ENCODE assay signal across 8 mouse cellular contexts in the genomic region with DNA sequence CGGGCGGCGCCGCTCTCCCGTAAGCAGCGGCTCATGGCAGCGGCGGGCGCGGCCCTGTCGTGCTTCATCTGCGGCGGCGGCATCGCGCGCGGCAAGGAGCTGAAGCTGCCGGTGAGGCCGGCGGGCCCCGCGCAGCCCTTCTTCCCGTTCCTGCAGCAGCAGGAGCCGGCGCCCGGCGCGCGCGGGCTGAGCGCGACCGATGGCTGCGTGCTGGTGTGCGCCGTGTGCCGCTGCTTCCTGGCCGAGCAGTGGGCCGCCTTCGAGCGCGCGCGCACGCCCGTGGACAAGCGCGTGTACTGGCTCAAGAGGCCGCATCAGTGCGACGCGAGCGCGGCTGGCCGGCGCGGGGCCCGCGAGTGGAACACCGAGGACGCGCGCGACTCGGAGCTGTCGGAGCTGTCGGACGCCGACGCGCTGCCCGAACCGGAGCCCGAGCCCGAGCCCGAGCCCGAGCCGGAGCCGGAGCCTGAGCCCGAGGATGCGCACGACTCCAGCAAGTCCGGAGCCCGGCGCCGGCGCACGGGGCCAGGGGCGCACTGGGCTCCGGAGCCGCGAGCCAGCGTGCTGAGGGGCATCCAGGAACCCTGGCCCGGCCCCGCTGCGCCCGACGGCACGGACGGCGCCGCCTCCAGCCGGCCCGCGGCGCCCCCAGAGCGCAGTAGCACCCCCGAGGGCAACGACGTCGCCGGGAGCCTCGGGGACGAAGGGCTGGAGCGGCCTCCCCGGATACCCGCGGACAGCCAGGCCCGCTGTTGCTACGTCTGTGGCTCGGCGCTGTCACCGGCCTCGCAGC. TPM values are rescaled to one million over a fixed set of nuclear protein-coding genes. Genes with fewer than 3 reads are reported as not detected.
A peak's percentile ranks its signal among the peaks of the same experiment; 100 is the strongest.
DNase-seq lines count a peak whose midpoint lies in the region; ATAC-seq and TF ChIP-seq lines count a peak whose summit lies in the region.

No protein-coding gene starts in this region.

- WGBS in embryonic facial prominence, embryonic 12.5 days, result under 1% methylated on average over 104 of the region's 125 CpGs
- WGBS in hindbrain, embryonic 15.5 days, result under 1% methylated on average over 108 of the region's 125 CpGs
- under 1% methylated on average over 119 of the region's 125 CpGs for WGBS in liver, embryonic 14.5 days (ENCODE audit: insufficient replicate concordance)

- peaks cover 86% of the 10 kb centered on the region for H3K4me1 ChIP-seq in embryonic facial prominence, embryonic 12.5 days
- peaks cover 70% of the 10 kb centered on the region for H3K4me1 ChIP-seq in hindbrain, embryonic 15.5 days (replicated peaks)
- H3K4me1 ChIP-seq in liver, embryonic 14.5 days (replicated peaks; ENCODE audit: control insufficient read depth in 2 of 2, insufficient read depth in 2 of 2, low read length in 1 of 2), result no peaks in the 10 kb centered on the region

- TF ChIP-seq CTCF in liver, embryonic 14.5 days (IDR thresholded peaks at IDR 0.05; ENCODE audit: low read depth), result no peak

- H3K9ac ChIP-seq in embryonic facial prominence, embryonic 12.5 days, result peak overlapping the region; percentile 83
- peak overlapping the region; percentile 51 for H3K9ac ChIP-seq in hindbrain, embryonic 15.5 days
- no peak overlapping the region for H3K9ac ChIP-seq in liver, embryonic 14.5 days (replicated peaks)

- no peak for ATAC-seq in embryonic facial prominence, embryonic 12.5 days (ENCODE audit: insufficient number of reproducible peaks, insufficient read depth, low FRiP score, low TSS enrichment)
- ATAC-seq in hindbrain, embryonic 15.5 days (ENCODE audit: low FRiP score, low read depth), result peak; percentile 59
- ATAC-seq in liver, embryonic 14.5 days (ENCODE audit: insufficient read depth), result no peak

- no peaks in the 10 kb centered on the region for H3K36me3 ChIP-seq in embryonic facial prominence, embryonic 12.5 days
- H3K36me3 ChIP-seq in hindbrain, embryonic 15.5 days, result no peaks in the 10 kb centered on the region
- H3K36me3 ChIP-seq in liver, embryonic 14.5 days (replicated peaks; ENCODE audit: control insufficient read depth, insufficient read depth, low read depth), result no peaks in the 10 kb centered on the region

- peak overlapping the region; percentile 74 for H3K4me3 ChIP-seq in embryonic facial prominence, embryonic 12.5 days
- peak overlapping the region; percentile 58 for H3K4me3 ChIP-seq in hindbrain, embryonic 15.5 days
- H3K4me3 ChIP-seq in liver, embryonic 14.5 days (ENCODE audit: insufficient read depth in 1 of 2, low read depth in 2 of 2, low read length in 2 of 2), result peak overlapping the region; percentile 2 to 50

- peak overlapping the region; percentile 95 for H3K4me2 ChIP-seq in embryonic facial prominence, embryonic 12.5 days (replicated peaks)
- H3K4me2 ChIP-seq in hindbrain, embryonic 15.5 days, result peak overlapping the region; percentile 83
- H3K4me2 ChIP-seq in liver, embryonic 14.5 days (ENCODE audit: low read depth), result peak overlapping the region; percentile 68

- no peak for TF ChIP-seq EP300 in liver, embryonic 14.5 days (IDR thresholded peaks at IDR 0.05; ENCODE audit: low read depth)

- peak overlapping the region; percentile 75 for H3K27ac ChIP-seq in embryonic facial prominence, embryonic 12.5 days
- H3K27ac ChIP-seq in hindbrain, embryonic 15.5 days (replicated peaks), result peak overlapping the region; percentile 44
- H3K27ac ChIP-seq in liver, embryonic 14.5 days, result no peak overlapping the region

- peak; percentile 49 to 57 for DNase-seq in gastrocnemius, postnatal 4 days (ENCODE audit: low spot score in 2 of 2)
- no peak for DNase-seq in gastrocnemius, adult 8-10 months (ENCODE audit: low spot score in 2 of 2)
- DNase-seq in MN1 (ENCODE audit: low spot score), result peak; percentile 57
- DNase-seq in liver, embryonic 14.5 days (ENCODE audit: low read depth in 3 of 3, low spot score in 3 of 3), result no peak
- DNase-seq in right cerebral cortex, postnatal 36 days (ENCODE audit: low spot score in 2 of 2), result peak; percentile 45 to 46
- no peak for DNase-seq in spleen, adult 18-20 months

- no peaks in the 10 kb centered on the region for H3K9me3 ChIP-seq in embryonic facial prominence, embryonic 12.5 days
- no peaks in the 10 kb centered on the region for H3K9me3 ChIP-seq in hindbrain, embryonic 15.5 days
- no peaks in the 10 kb centered on the region for H3K9me3 ChIP-seq in liver, embryonic 14.5 days (ENCODE audit: control insufficient read depth, low read length)

- 0 out of 2 replicates have a peak, but pooled peaks cover 6% of the 10 kb centered on the region for H3K27me3 ChIP-seq in embryonic facial prominence, embryonic 12.5 days
- peaks cover 8% of the 10 kb centered on the region; the same call in 1 of the 2 replicates for H3K27me3 ChIP-seq in hindbrain, embryonic 15.5 days
- H3K27me3 ChIP-seq in liver, embryonic 14.5 days (ENCODE audit: control insufficient read depth, insufficient read depth, low read length), result peaks cover 44% of the 10 kb centered on the region

RNA-seq across cellular contexts. Expression of gene Gse1, which starts 0.7 kb away (rescaled TPM):
- total RNA-seq in gastrocnemius, postnatal 4 days (2021), result 10 to 100 TPM; 45.9 to 48.7 TPM
- total RNA-seq in gastrocnemius, adult 8-10 months (2022), result 10 to 100 TPM; 32.6 to 36.2 (median 34.6) TPM
- 10.6 and 12.3 TPM in 2 replicates for polyA plus RNA-seq in embryonic facial prominence, embryonic 12.5 days (2016; fragmentation: Nextera tagmentation; extraction: Ambion mirVana)
- polyA plus RNA-seq in hindbrain, embryonic 15.5 days (2015; fragmentation: Nextera tagmentation; extraction: Ambion mirVana), result 15.4 and 20.1 TPM in 2 replicates
- 14.9 and 16.0 TPM in 2 replicates for polyA plus RNA-seq in liver, embryonic 14.5 days (2012; rRNA removed)
- polyA plus RNA-seq in liver, embryonic 14.5 days (2014; fragmentation: Nextera tagmentation; extraction: Ambion mirVana), result 11.4 and 13.9 TPM in 2 replicates

RNA-seq across cellular contexts. Expression of gene Fam92b, which starts 51.7 kb away (rescaled TPM):
- total RNA-seq in gastrocnemius, postnatal 4 days (2021), result not detected
- total RNA-seq in gastrocnemius, adult 8-10 months (2022), result not detected
- 0.70 and 1.7 TPM in 2 replicates for polyA plus RNA-seq in embryonic facial prominence, embryonic 12.5 days (2016; fragmentation: Nextera tagmentation; extraction: Ambion mirVana)
- polyA plus RNA-seq in hindbrain, embryonic 15.5 days (2015; fragmentation: Nextera tagmentation; extraction: Ambion mirVana), result 1.5 and 2.2 TPM in 2 replicates
- not detected in 2 replicates for polyA plus RNA-seq in liver, embryonic 14.5 days (2012; rRNA removed)
- polyA plus RNA-seq in liver, embryonic 14.5 days (2014; fragmentation: Nextera tagmentation; extraction: Ambion mirVana), result not detected in 2 replicates

Comparison
In these comparisons a context has a peak if more than half of its experiments do, and no peak if none do; other contexts are left out.
1. DNase-seq: peak in gastrocnemius, postnatal 4 days (2 of 2), MN1 (single experiment) and right cerebral cortex, postnatal 36 days (2 of 2); none in gastrocnemius, adult 8-10 months (0 of 2), liver, embryonic 14.5 days (0 of 3) and spleen, adult 18-20 months (0 of 2).
2. Peak in every context shown above with its lines, with median percentiles within 50 percentile points of each other: H3K4me2 ChIP-seq and H3K4me3 ChIP-seq.